Mouse (Mus musculus) G1E (cell line): ENCODE data around the gene Myh7b.

Source experiments
- CTCF ChIP-seq: IDR thresholded peaks from 2 replicates; pipeline ENCODE4 v1.5.1; 2012; ENCODE audit warnings: low read depth, low read length, inconsistent platforms, mixed read lengths
- POLR2AphosphoS5 ChIP-seq: IDR thresholded peaks from 2 replicates; pipeline ENCODE4 v1.6.1; 2012; ENCODE audit warnings: low read depth, low read length, inconsistent platforms; ENCODE audit not compliant: insufficient replicate concordance

DNA sequence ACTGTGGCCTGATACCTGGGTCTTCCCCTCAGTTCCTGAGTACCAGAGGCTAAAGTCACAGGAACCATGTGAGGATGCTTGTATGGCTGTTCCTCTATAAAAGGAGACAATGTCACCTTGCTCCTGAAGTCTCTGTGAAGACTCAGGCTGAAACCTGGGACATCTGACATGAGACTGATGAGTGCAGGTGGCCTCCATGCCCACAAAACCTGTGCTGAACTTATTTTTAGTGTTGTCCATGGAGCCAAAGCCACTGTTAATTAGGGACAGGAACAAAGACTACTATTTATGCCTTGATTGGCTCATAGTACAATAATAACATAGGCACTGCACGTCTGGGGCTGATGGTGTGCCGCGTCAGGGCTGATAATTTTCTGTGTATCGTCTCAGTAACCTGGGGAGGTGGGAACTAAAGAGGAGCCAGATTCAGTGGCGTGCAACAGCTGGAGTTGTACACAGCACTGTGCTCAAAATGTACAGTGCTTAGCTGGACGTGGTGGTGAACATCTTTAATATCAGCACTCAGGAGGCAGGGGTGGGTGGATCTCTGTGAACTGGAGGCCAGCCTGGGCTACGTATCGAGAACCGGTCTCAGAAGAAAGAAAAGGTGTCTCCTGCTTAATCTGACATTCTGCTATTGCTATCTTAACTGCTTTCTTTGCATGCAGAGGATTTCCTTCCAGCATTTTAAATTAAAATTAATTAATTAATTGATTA is 980 bp downstream of the Myh7b start:
- no peak for TF ChIP-seq CTCF
- TF ChIP-seq POLR2AphosphoS5: no peak
